In the genomic region with DNA sequence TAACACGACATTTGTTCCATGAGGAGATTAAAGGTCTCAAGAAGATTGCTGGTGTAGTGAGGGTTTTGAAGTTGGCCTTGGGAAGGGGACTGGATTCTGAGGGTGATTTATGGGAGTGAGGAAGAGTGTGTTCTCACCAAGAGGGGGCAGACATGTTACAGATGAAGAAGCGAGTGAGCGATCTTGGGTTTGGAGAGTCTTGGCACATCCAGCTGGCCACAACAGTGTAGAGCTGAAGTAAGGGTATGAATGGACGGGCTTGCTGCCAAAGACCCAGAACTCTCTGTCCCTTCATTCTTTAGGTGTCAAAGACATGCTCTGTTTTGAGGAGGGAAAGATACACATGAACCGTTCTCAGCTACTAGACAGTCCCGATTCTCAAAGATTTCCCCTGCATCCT, we compare ENCODE assay signal across 9 mouse cellular contexts. TPM values are rescaled to one million over a fixed set of nuclear protein-coding genes. Genes with fewer than 3 reads are reported as not detected.
A peak's percentile ranks its signal among the peaks of the same experiment; 100 is the strongest.
DNase-seq lines count a peak whose midpoint lies in the region; ATAC-seq and TF ChIP-seq lines count a peak whose summit lies in the region.
"Had no signal": no experiment of that assay in that cellular context is flagged by ENCODE, and none has a peak within 500 bp of the region (broad histone marks: within the 10 kb centered on the region; RNA-seq: fewer than 3 reads in every experiment).

No protein-coding gene starts in this region.

- no peak overlapping the region for H3K4me3 ChIP-seq in midbrain, embryonic 14.5 days (replicated peaks; ENCODE audit: low read depth, low read length)
- no peak overlapping the region for H3K4me3 ChIP-seq in midbrain, embryonic 13.5 days (replicated peaks)
- no peak overlapping the region for H3K4me3 ChIP-seq in heart, adult 2 months
- H3K4me3 ChIP-seq in layer of hippocampus, adult 2 months: no peak overlapping the region

- H3K9me3 ChIP-seq in midbrain, embryonic 14.5 days (ENCODE audit: control insufficient read depth, low read length): no peaks in the 10 kb centered on the region
- H3K9me3 ChIP-seq in midbrain, embryonic 13.5 days: no peaks in the 10 kb centered on the region

- 82% methylated on average over 6 of the region's 6 CpGs for WGBS in midbrain, embryonic 14.5 days
- 78% methylated on average over 6 of the region's 6 CpGs for WGBS in midbrain, embryonic 13.5 days
- 27% methylated on average over 6 of the region's 6 CpGs for WGBS in heart, adult 2 months

- no peak for ATAC-seq in midbrain, embryonic 14.5 days (ENCODE audit: low FRiP score, low TSS enrichment)
- no peak for ATAC-seq in midbrain, embryonic 13.5 days

- peak; percentile 76 for TF ChIP-seq CTCF in heart, adult 2 months (IDR thresholded peaks at IDR 0.05)
- peak; percentile 77 for TF ChIP-seq CTCF in layer of hippocampus, adult 2 months (conservative IDR thresholded peaks at IDR 0.05)

- intact Hi-C loops in heart, adult 2 months (cut with DNase I): loop anchor here (1.0 to 5.0 kb wide), 3 partner anchors 86 to 100 kb away; a partner anchor contains a TSS

- H3K4me2 ChIP-seq in midbrain, embryonic 14.5 days (ENCODE audit: low read length): no peak overlapping the region
- H3K4me2 ChIP-seq in midbrain, embryonic 13.5 days (replicated peaks): no peak overlapping the region

- H3K27me3 ChIP-seq in midbrain, embryonic 14.5 days (ENCODE audit: control insufficient read depth, insufficient read depth, low read length): no peaks in the 10 kb centered on the region
- H3K27me3 ChIP-seq in midbrain, embryonic 13.5 days: no peaks in the 10 kb centered on the region
- H3K27me3 ChIP-seq in heart, adult 2 months (ENCODE audit: control insufficient read depth, insufficient read depth, low read length): no peaks in the 10 kb centered on the region

- no peaks in the 10 kb centered on the region for H3K4me1 ChIP-seq in midbrain, embryonic 14.5 days (ENCODE audit: control insufficient read depth, insufficient read depth, low read length)
- no peaks in the 10 kb centered on the region for H3K4me1 ChIP-seq in midbrain, embryonic 13.5 days (replicated peaks)
- peaks cover 3% of the 10 kb centered on the region for H3K4me1 ChIP-seq in heart, adult 2 months (ENCODE audit: control insufficient read depth, insufficient read depth, low read length)

- no peak overlapping the region for H3K9ac ChIP-seq in midbrain, embryonic 14.5 days (replicated peaks; ENCODE audit: low read length)
- no peak overlapping the region for H3K9ac ChIP-seq in midbrain, embryonic 13.5 days (replicated peaks)
- no peak overlapping the region for H3K9ac ChIP-seq in heart, adult 2 months (ENCODE audit: low read depth, low read length)

- H3K79me2 ChIP-seq in heart, adult 2 months (replicated peaks; ENCODE audit: control insufficient read depth, insufficient read depth, low read length): no peaks in the 10 kb centered on the region

- TF ChIP-seq POLR2A in heart, adult 2 months (IDR thresholded peaks at IDR 0.05; ENCODE audit: insufficient read depth, low read depth, low read length): no peak

- H3K36me3 ChIP-seq in midbrain, embryonic 14.5 days (ENCODE audit: control insufficient read depth, insufficient read depth, low read length): no peaks in the 10 kb centered on the region
- no peaks in the 10 kb centered on the region for H3K36me3 ChIP-seq in midbrain, embryonic 13.5 days
- H3K36me3 ChIP-seq in heart, adult 2 months (ENCODE audit: control insufficient read depth, insufficient read depth, low read length): no peaks in the 10 kb centered on the region; the same call in 1 of the 2 replicates

- peak; percentile 50 for DNase-seq in midbrain, embryonic 14.5 days
- DNase-seq in cerebellum, postnatal 10 days: peak; percentile 67 to 77
- peak; percentile 57 to 78 for DNase-seq in heart, adult 2 months
- peak; percentile 51 to 72 for DNase-seq in layer of hippocampus, adult 2 months (ENCODE audit: low spot score in 2 of 2)
- DNase-seq in lung, postnatal 4 days: peak; percentile 60 to 76
- no peak for DNase-seq in thymus, adult 18-20 months
- no peak for DNase-seq in natural killer cell, adult 2 months (ENCODE audit: low spot score in 2 of 2)

- H3K27ac ChIP-seq in midbrain, embryonic 14.5 days (replicated peaks; ENCODE audit: low read depth, low read length): no peak overlapping the region
- H3K27ac ChIP-seq in midbrain, embryonic 13.5 days: no peak overlapping the region
- peak overlapping the region; percentile 46 for H3K27ac ChIP-seq in heart, adult 2 months
- H3K27ac ChIP-seq in layer of hippocampus, adult 2 months: peak overlapping the region; percentile 82

- peak; percentile 79 for TF ChIP-seq EP300 in heart, adult 2 months (IDR thresholded peaks at IDR 0.05; ENCODE audit: insufficient read depth, low read depth, low read length)

RNA-seq across cellular contexts. Expression of a gene that starts 34.2 kb away (rescaled TPM):
- not detected in 2 replicates for polyA plus RNA-seq in midbrain, embryonic 14.5 days (2014; fragmentation: Nextera tagmentation; extraction: Ambion mirVana)
- not detected in 2 replicates for polyA plus RNA-seq in midbrain, embryonic 13.5 days (2015; fragmentation: Nextera tagmentation; extraction: Ambion mirVana)
- not detected for total RNA-seq in heart, adult 2 months (2021)
- not detected in 2 replicates for polyA plus RNA-seq in heart, adult 2 months (2012; rRNA removed)
- not detected for total RNA-seq in layer of hippocampus, adult 2 months (2021)
- polyA plus RNA-seq: limb, embryonic 11.5 days had no signal

Comparison
In these comparisons a context has a peak if more than half of its experiments do, and no peak if none do; other contexts are left out.
1. DNase-seq: peak in midbrain, embryonic 14.5 days (single experiment), cerebellum, postnatal 10 days (2 of 2), heart, adult 2 months (2 of 2), layer of hippocampus, adult 2 months (2 of 2) and lung, postnatal 4 days (2 of 2); none in thymus, adult 18-20 months (0 of 2) and natural killer cell, adult 2 months (0 of 2).
2. H3K27ac ChIP-seq: peak in heart, adult 2 months (single experiment) and layer of hippocampus, adult 2 months (single experiment); none in midbrain, embryonic 14.5 days (single experiment) and midbrain, embryonic 13.5 days (single experiment).